Mouse (Mus musculus) neural tube, embryonic 15.5 days (tissue): ENCODE data around the gene Gm28230. TPM values are rescaled to one million over a fixed set of nuclear protein-coding genes. Genes with fewer than 3 reads are reported as not detected.

ENCODE experiments used
- ATAC-seq: fragments of 200-750 bp; cut with Nextera tagmentation; 2 replicates; pipeline ENCODE4 v1.8.0; 2017; ENCODE audit warnings: mild to moderate bottlenecking, moderate TSS enrichment, moderate library complexity; ENCODE audit not compliant: low FRiP score
- H3K27ac ChIP-seq: fragments of 300-500 bp; sonication (generic); replicated peaks from 2 replicates; pipeline ENCODE4 v1.5.1; 2015; ENCODE audit warnings: mild to moderate bottlenecking, inconsistent platforms
- H3K27me3 ChIP-seq: fragments of 300-500 bp; sonication (generic); replicated peaks from 2 replicates; pipeline ENCODE4 v1.6.1; 2015; ENCODE audit warnings: inconsistent platforms
- H3K36me3 ChIP-seq: fragments of 300-500 bp; sonication (generic); 2 replicates; pipeline ENCODE4 v1.6.1; 2015; ENCODE audit warnings: inconsistent platforms
- H3K4me1 ChIP-seq: fragments of 300-500 bp; sonication (generic); 2 replicates; pipeline ENCODE4 v1.6.1; 2015; ENCODE audit warnings: inconsistent platforms
- H3K4me2 ChIP-seq: fragments of 300-500 bp; sonication (generic); 2 replicates; pipeline ENCODE4 v1.6.1; 2015; ENCODE audit warnings: inconsistent platforms, mild to moderate bottlenecking, moderate library complexity
- H3K4me3 ChIP-seq: fragments of 300-500 bp; sonication (generic); replicated peaks from 2 replicates; pipeline ENCODE4 v1.5.1; 2015; ENCODE audit warnings: mild to moderate bottlenecking, inconsistent platforms
- H3K9ac ChIP-seq: fragments of 300-500 bp; sonication (generic); replicated peaks from 2 replicates; pipeline ENCODE4 v1.6.1; 2015; ENCODE audit warnings: mild to moderate bottlenecking, inconsistent platforms
- H3K9me3 ChIP-seq: fragments of 300-500 bp; sonication (generic); replicated peaks from 2 replicates; pipeline ENCODE4 v1.6.1; 2016; ENCODE audit warnings: inconsistent platforms
- WGBS: fragments of 180-500 bp; shearing (Covaris S2); methylation state at CpG from one replicate; pipeline ENCODE4 v1.1.7; 2015; ENCODE audit warnings: mixed read lengths; 5-methylcytosine and 5-hydroxymethylcytosine counted together
- polyA plus RNA-seq: library from polyadenylated mRNA; unstranded; fragments of >200 nt; fragmentation: Nextera tagmentation; extraction: Ambion mirVana; gene quantifications from 2 replicates; pipeline ENCODE4 v1.2.1, GENCODE M21; 2015

Gene Gm28230
- polyA plus RNA-seq, 1 experiment from 2014 or later: 2.0 TPM

DNA sequence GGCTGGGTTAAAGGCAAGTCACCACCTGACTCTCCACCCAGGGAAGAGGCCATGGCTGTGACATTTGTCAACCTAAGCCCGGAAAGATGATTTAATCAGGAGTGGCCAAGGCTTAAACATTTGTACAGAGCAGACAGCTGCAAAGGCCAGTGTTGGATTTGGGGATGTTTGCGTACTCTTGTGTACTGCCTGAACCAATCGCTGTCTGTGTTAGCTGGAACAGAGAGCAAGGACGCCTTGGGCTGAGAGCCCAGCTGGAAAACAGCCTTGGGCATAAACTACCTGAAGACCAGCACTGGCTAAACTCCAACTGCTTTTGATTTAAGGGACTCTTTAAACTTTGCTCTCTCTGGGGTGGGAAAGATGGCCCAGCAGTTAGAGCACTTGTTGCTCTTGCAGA lies 17.9 kb upstream of the Gm28230 start:
- peak overlapping the region; percentile 60 for H3K4me2 ChIP-seq
- peak overlapping the region; percentile 21 for H3K4me3 ChIP-seq
- no peaks in the 10 kb centered on the region for H3K36me3 ChIP-seq
- 18% methylated on average over 4 of the region's 4 CpGs for WGBS
- peak overlapping the region; percentile 26; the same call in 1 of the 2 replicates for H3K9ac ChIP-seq
- peak overlapping the region; percentile 99 for H3K27ac ChIP-seq
- H3K4me1 ChIP-seq: peaks cover 47% of the 10 kb centered on the region
- H3K27me3 ChIP-seq: no peaks in the 10 kb centered on the region
- no peaks in the 10 kb centered on the region for H3K9me3 ChIP-seq
- ATAC-seq: no peak

- Histone ChIP-seq H3K4me1 (peaks cover 41% of the 10 kb centered on the region), H3K27me3 (no peaks in the 10 kb centered on the region), H3K4me3 (peak overlapping the region; percentile 75), H3K9ac (0 out of 2 replicates have a peak overlapping the region, but pooled peaks have one; percentile 2), H3K4me2 (peak overlapping the region; percentile 60), H3K27ac (peak overlapping the region; percentile 99), H3K9me3 (no peaks in the 10 kb centered on the region), H3K36me3 (no peaks in the 10 kb centered on the region)
- WGBS: 9% methylated on average over 5 of the region's 5 CpGs
- no peak for ATAC-seq
Observed at GRCm38 (mm10) chr2:74709465-74710419, 16.8 kb upstream of the Gm28230 start.

DNA sequence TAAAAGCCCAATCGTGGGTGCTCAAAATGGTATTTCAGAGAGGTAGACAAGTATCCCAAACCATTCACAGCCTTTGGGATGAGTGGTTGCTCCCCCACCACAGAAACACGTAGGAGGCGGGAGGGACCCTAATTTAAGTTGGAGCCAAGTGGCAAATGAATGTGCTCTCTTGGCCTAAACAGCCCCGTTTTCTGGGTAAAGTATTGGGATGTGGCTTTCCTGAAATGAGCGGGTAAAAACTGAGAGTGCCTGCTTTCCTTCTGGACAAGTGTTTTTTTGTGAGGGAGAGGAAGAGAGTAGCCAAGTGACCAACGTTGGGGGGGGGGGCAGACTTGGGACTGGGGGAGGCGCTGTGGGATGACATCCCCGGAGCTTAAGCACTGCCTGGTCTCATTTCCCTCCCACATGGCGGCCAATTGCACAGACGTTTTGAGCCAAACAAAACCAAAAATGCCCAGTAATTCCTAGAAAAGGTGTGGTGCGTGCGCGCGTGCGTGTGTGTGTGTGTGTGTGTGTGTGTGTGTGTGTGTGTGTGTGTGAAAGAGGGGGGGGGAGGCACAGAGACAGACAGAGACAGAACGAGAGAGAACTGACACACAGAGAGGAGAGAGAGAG lies 15.5 kb upstream of the Gm28230 start:
- 2% methylated on average over 16 of the region's 16 CpGs for WGBS

GRCm38 (mm10) chr2:74711721-74712621 lies 14.6 kb upstream of the Gm28230 start, which contains the start of the genes Hoxd3 and Hoxd4:
TSS of gene Hoxd3 (plus strand) at chr2:74711927.
TSS of gene Hoxd4 (plus strand) at chr2:74711929.
- H3K4me2 ChIP-seq: peak within 1 kb of the TSS; percentile 60
- ATAC-seq: peak; percentile 81
- peak within 1 kb of the TSS; percentile 75 for H3K4me3 ChIP-seq
- peak within 1 kb of the TSS; percentile 99 for H3K27ac ChIP-seq
- H3K9ac ChIP-seq: peak within 1 kb of the TSS; percentile 98
- H3K27me3 ChIP-seq: no peaks in the 10 kb centered on the region
- no peaks in the 10 kb centered on the region for H3K9me3 ChIP-seq
- H3K36me3 ChIP-seq: no peaks in the 10 kb centered on the region
- WGBS: under 1% methylated on average over 65 of the region's 65 CpGs
- H3K4me1 ChIP-seq: peaks cover 53% of the 10 kb centered on the region

More for the DNA sequence above, 15.5 kb upstream of the Gm28230 start:
- Histone ChIP-seq H3K27ac (peak overlapping the region; percentile 99), H3K4me1 (peaks cover 48% of the 10 kb centered on the region), H3K9me3 (no peaks in the 10 kb centered on the region), H3K9ac (peak overlapping the region; percentile 98), H3K4me3 (peak overlapping the region; percentile 75), H3K4me2 (peak overlapping the region; percentile 60), H3K27me3 (no peaks in the 10 kb centered on the region), H3K36me3 (no peaks in the 10 kb centered on the region)
- ATAC-seq: no peak

DNA sequence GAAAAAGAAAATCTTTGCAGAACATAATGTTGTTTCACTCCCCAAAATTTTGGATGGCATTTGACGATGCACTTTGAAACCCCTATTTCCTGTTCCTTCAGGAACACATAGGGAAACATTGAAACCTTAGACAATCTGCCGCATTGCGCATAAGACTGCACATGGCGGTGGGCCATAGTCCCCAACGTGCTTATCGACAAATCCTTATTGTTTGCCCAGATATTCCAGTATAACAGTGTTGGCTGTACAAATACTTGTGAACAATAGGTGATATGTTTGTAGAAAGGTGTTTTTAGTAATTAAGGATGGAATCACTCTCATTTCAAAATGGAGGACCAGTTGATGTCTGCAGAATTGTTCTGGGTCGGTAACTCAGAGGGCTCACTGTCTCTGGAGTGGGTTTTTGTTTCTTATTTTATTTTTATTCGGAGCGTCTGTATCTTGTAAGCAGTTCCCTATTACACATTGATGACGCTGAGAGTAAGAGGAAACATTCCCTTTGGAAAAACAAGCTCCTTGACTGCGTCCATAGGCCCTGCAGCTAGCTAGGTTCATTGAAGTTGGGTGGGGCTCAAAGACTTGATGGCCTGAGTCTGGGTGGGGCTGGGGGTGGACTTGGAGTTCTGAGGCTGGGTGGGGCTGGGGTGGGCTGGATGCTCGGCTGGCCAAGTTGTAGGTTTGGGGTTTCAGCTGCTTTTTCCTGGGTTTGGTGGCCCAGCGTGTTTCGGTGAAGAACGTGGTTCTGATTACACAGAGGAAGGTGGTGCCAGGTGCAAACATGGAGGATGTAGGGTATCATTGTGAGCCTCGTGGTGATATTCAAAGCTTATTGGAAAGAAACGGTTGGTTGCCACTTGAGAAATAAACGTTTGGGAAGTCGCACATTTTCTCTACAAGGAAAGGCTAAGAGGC lies 13.0 kb upstream of the Gm28230 start:
- H3K9me3 ChIP-seq: no peaks in the 10 kb centered on the region
- peak overlapping the region; percentile 98 for H3K9ac ChIP-seq
- H3K27me3 ChIP-seq: no peaks in the 10 kb centered on the region
- no peak for ATAC-seq
- H3K4me2 ChIP-seq: peak overlapping the region; percentile 60
- H3K36me3 ChIP-seq: no peaks in the 10 kb centered on the region
- H3K4me1 ChIP-seq: peaks cover 57% of the 10 kb centered on the region
- peak overlapping the region; percentile 75 for H3K4me3 ChIP-seq
- 7% methylated on average over 19 of the region's 19 CpGs for WGBS
- H3K27ac ChIP-seq: peak overlapping the region; percentile 99

DNA sequence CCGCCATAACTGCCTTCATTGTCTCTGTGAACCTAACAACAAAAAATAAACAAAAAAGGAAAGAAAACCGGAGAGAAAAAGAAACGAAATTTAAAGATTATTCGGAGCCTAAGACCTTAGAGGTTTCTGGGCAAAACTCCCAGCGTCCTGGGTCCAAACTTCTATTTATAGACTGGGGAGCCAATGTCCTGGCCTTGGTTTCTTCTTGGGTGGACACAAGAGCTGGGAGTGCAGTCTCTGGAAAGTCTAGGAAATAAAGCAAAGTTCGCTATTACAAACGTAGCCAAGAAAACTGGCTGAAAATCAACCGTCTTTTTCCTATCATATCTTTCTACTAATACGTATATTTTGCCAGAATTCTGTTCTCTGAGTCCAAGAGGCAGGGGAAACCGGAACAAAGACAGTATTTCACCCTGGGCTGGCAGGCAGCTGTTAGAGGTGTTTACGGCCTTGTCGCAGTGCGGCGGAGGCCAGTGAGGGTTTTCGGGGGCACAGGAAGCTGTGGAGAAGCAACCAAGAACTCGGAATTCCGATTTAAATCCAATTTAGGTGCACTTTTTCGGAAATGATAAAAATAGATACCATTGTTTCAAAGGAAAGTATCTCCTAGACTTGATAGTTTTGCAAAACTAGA lies 12.3 kb upstream of the Gm28230 start:
- peak overlapping the region; percentile 75 for H3K4me3 ChIP-seq
- H3K9me3 ChIP-seq: no peaks in the 10 kb centered on the region
- peak overlapping the region; percentile 98 for H3K9ac ChIP-seq
- H3K4me1 ChIP-seq: peaks cover 57% of the 10 kb centered on the region
- WGBS: 3% methylated on average over 18 of the region's 18 CpGs
- H3K4me2 ChIP-seq: peak overlapping the region; percentile 60
- no peaks in the 10 kb centered on the region for H3K36me3 ChIP-seq
- H3K27ac ChIP-seq: peak overlapping the region; percentile 99
- H3K27me3 ChIP-seq: no peaks in the 10 kb centered on the region
- no peak for ATAC-seq

DNA sequence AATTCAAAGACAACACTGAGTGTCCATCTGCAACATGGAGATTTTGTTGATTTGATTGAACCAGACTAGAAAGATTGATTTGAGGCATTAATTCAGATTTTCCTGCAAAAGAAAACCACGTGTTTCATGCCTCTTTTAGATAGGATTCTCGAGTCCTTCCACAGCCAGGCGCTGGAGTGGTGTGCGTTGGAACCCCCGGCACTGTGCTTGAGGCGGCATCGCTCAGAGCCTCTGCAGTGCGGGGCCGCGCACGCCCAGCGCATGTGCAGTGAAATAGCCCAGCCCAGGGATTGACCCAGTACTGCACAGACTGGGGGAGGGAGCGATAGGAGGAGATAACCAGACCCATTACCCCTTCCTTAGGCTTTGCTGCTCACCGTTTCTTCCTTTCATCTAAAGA lies 11.6 kb upstream of the Gm28230 start:
- H3K27me3 ChIP-seq: no peaks in the 10 kb centered on the region
- no peaks in the 10 kb centered on the region for H3K36me3 ChIP-seq
- 3% methylated on average over 14 of the region's 14 CpGs for WGBS
- H3K27ac ChIP-seq: peak overlapping the region; percentile 99
- peak; percentile 80 for ATAC-seq
- peak overlapping the region; percentile 75 for H3K4me3 ChIP-seq
- H3K4me1 ChIP-seq: peaks cover 56% of the 10 kb centered on the region
- peak overlapping the region; percentile 60 for H3K4me2 ChIP-seq
- peak overlapping the region; percentile 98 for H3K9ac ChIP-seq
- no peaks in the 10 kb centered on the region for H3K9me3 ChIP-seq

DNA sequence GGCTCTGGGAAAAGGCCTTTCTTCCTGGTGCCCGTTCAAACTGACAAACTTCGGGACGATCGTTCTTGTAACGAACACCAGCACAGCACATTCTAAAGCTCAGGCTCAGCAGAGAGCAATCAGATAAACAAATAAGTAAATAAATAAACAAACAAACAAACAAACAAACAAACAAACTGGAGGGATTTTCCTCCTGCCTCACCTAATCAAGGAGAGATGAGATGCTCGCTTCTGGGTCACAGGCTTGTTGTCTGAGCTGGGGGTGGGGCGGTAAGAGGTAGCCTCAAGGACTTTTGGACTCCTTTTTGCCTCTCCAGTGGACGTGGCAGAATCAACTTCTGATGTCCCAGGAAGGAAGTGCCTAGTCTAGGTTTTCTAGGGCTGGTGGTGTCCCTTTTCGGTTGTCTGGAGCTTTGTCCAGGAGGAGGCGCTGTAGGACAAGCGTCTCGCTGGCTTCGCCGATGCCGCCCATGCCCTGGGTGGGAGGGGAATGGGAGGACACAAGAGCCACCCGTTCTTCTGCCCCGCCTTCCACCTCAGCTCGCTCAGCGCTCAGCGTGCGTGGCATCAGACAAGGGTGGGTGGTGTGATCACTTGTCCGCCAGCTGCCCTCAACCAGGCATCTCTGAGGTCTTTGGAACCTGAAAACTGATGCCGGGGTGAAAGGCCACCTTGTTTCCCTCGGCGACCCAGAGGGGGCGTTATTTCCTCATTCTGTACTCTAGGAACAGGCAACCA lies 10.9 kb upstream of the Gm28230 start:
- H3K4me3 ChIP-seq: peak overlapping the region; percentile 75
- H3K36me3 ChIP-seq: no peaks in the 10 kb centered on the region
- 2% methylated on average over 26 of the region's 26 CpGs for WGBS
- peaks cover 56% of the 10 kb centered on the region for H3K4me1 ChIP-seq
- no peaks in the 10 kb centered on the region for H3K27me3 ChIP-seq
- H3K27ac ChIP-seq: peak overlapping the region; percentile 99
- H3K9me3 ChIP-seq: no peaks in the 10 kb centered on the region
- peak overlapping the region; percentile 98 for H3K9ac ChIP-seq
- ATAC-seq: peak; percentile 51
- peak overlapping the region; percentile 60 for H3K4me2 ChIP-seq

DNA sequence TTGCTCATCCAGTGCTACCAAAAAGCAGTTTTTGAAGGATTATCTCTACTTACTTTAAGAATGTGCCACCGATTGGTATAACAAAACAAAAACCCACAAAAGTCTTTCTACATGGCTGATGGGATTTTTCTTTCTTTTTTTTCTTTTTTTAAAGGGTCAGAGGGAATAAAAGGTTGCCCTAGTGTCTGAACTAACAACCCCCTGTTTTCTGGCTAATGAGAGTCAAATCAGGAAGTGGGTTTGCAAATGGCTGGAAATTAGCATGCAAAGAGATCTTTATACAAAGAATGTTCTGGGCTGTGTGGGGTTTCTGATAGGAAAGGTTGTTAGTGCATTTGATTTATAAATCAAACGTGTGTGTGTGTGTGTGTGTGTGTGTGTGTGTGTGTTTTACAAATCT lies 6.1 kb upstream of the Gm28230 start:
- Histone ChIP-seq H3K9me3 (no peaks in the 10 kb centered on the region), H3K4me1 (peaks cover 99% of the 10 kb centered on the region), H3K4me2 (peak overlapping the region; percentile 60), H3K27me3 (no peaks in the 10 kb centered on the region), H3K36me3 (no peaks in the 10 kb centered on the region), H3K9ac (no peak overlapping the region), H3K27ac (peak overlapping the region; percentile 81; the same call in 1 of the 2 replicates), H3K4me3 (peak overlapping the region; percentile 16; the same call in 1 of the 2 replicates)
- WGBS: 15% methylated on average over 2 of the region's 2 CpGs
- ATAC-seq: no peak
